Mouse (Mus musculus): ENCODE results near the gene Med13l. TPM values are rescaled to one million over a fixed set of nuclear protein-coding genes. Genes with fewer than 3 reads are reported as not detected.

Med13l gene
- polyA plus RNA-seq, 1 experiment: 2.3 TPM

DNA sequence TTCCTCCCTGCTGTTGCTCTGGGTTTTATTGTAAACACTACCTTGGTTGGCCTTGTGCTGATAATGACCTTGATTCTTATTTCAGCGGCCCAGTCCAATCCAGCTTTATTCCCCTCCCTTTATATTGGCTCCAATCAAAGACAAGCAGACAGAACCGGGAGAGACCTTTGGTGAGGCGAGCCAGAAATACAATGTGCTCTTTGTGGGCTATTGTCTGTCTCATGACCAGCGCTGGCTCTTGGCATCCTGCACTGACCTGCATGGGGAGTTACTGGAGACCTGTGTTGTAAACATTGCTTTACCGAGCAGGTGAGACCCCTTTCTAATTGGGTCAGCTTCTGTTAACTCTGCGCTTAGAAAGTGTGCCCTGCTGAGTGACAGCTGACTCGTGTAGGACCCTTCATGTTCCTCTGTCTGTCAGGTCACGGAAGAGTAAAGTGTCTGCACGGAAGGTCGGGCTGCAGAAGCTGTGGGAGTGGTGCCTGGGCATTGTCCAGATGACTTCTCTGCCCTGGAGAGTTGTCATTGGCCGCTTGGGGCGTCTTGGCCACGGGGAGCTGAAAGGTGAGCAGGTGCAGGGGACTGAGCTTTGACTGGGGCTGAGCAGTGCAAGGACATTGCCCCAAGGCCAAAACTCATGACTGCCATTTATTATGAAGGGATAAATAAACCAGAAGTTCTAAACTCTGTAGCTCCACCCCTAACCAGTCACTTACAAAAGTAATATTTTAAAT, 191.1 kb downstream of the Med13l start:
- Histone ChIP-seq H3K4me1 (ENCODE audit: control insufficient read depth) (no peaks in the 10 kb centered on the region), H3K36me3 (ENCODE audit: control insufficient read depth) (peaks cover 100% of the 10 kb centered on the region), H3K4me3 (replicated peaks) (no peak overlapping the region), H3K9me3 (ENCODE audit: control insufficient read depth, low read length) (no peaks in the 10 kb centered on the region), H3K27me3 (ENCODE audit: control insufficient read depth) (no peaks in the 10 kb centered on the region)
- TF ChIP-seq TAL1 (IDR thresholded peaks at IDR 0.05; ENCODE audit: low read length) (no peak), GATA1 (IDR thresholded peaks at IDR 0.05; ENCODE audit: low read length) (no peak)

DNA sequence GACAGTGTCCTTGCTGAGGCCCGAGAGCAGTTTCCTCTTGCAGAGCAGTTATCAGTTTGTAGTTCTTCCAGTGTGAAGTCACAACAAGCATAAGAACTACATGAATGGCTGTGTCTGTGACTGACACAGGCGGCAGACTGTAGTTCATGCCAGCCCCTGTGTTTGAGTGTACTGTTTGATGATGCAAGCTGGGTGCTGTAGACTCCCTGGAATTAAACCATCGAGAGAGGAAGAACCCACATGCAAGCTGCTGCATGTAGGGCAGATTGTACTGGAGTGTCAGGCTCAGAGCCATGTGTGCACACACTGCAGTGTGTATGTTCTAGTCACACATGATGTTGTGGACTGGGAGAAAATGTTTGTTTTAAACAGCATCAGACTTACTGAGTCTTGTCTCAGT, 192.4 kb downstream of the Med13l start:
- Histone ChIP-seq H3K4me3 (replicated peaks) (no peak overlapping the region), H3K36me3 (ENCODE audit: control insufficient read depth) (peaks cover 100% of the 10 kb centered on the region), H3K9me3 (ENCODE audit: control insufficient read depth, low read length) (no peaks in the 10 kb centered on the region), H3K27me3 (ENCODE audit: control insufficient read depth) (no peaks in the 10 kb centered on the region), H3K4me1 (ENCODE audit: control insufficient read depth) (no peaks in the 10 kb centered on the region)
- TF ChIP-seq TAL1 (IDR thresholded peaks at IDR 0.05; ENCODE audit: low read length) (no peak), GATA1 (IDR thresholded peaks at IDR 0.05; ENCODE audit: low read length) (no peak)

GRCm38 (mm10) chr5:118753471-118754044, 193.1 kb downstream of the Med13l start:
- no peaks in the 10 kb centered on the region for H3K4me1 ChIP-seq (ENCODE audit: control insufficient read depth)
- H3K9me3 ChIP-seq (ENCODE audit: control insufficient read depth, low read length): no peaks in the 10 kb centered on the region
- TF ChIP-seq GATA1 (IDR thresholded peaks at IDR 0.05; ENCODE audit: low read length) (no peak), TAL1 (IDR thresholded peaks at IDR 0.05; ENCODE audit: low read length) (no peak)
- H3K36me3 ChIP-seq (ENCODE audit: control insufficient read depth): peaks cover 100% of the 10 kb centered on the region
- no peak overlapping the region for H3K4me3 ChIP-seq (replicated peaks)
- no peaks in the 10 kb centered on the region for H3K27me3 ChIP-seq (ENCODE audit: control insufficient read depth)

DNA sequence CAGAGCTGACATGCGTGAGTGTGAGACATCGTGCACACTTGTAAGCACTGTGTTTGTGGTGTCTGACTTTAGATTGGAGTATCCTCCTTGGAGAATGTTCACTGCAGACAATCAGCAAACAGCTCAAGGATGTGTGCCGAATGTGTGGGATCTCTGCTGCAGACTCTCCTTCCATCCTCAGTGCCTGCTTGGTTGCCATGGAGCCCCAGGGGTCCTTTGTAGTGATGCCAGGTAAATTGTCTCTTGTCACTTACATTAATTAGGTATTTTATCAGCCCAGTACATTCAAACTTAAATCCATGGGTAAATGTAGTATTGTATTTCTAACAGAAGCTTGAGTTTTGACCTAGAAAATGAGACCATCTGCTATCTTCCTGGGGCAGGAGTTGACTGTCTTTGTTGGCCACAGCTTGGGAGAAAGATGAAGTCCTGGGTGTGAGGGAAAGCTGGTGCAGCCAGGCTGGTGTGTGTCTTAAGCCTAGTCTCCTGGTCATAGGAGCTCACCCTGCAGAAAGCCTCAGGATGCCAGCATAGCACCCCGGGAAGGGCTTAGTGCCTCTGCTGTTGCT, 193.8 kb downstream of the Med13l start:
- no peaks in the 10 kb centered on the region for H3K9me3 ChIP-seq (ENCODE audit: control insufficient read depth, low read length)
- no peak for TF ChIP-seq TAL1 (IDR thresholded peaks at IDR 0.05; ENCODE audit: low read length)
- TF ChIP-seq GATA1 (IDR thresholded peaks at IDR 0.05; ENCODE audit: low read length): no peak
- no peaks in the 10 kb centered on the region for H3K4me1 ChIP-seq (ENCODE audit: control insufficient read depth)
- H3K27me3 ChIP-seq (ENCODE audit: control insufficient read depth): no peaks in the 10 kb centered on the region
- peaks cover 100% of the 10 kb centered on the region for H3K36me3 ChIP-seq (ENCODE audit: control insufficient read depth)
- H3K4me3 ChIP-seq (replicated peaks): no peak overlapping the region

- Histone ChIP-seq H3K36me3 (ENCODE audit: control insufficient read depth) (peaks cover 100% of the 10 kb centered on the region), H3K4me3 (replicated peaks) (no peak overlapping the region), H3K27me3 (ENCODE audit: control insufficient read depth) (no peaks in the 10 kb centered on the region; the same call in 1 of the 2 replicates), H3K4me1 (ENCODE audit: control insufficient read depth) (no peaks in the 10 kb centered on the region), H3K9me3 (ENCODE audit: control insufficient read depth, low read length) (no peaks in the 10 kb centered on the region)
- TF ChIP-seq TAL1 (IDR thresholded peaks at IDR 0.05; ENCODE audit: low read length) (no peak), GATA1 (IDR thresholded peaks at IDR 0.05; ENCODE audit: low read length) (no peak)
Observed at GRCm38 (mm10) chr5:118756078-118756477, 195.6 kb downstream of the Med13l start.

DNA sequence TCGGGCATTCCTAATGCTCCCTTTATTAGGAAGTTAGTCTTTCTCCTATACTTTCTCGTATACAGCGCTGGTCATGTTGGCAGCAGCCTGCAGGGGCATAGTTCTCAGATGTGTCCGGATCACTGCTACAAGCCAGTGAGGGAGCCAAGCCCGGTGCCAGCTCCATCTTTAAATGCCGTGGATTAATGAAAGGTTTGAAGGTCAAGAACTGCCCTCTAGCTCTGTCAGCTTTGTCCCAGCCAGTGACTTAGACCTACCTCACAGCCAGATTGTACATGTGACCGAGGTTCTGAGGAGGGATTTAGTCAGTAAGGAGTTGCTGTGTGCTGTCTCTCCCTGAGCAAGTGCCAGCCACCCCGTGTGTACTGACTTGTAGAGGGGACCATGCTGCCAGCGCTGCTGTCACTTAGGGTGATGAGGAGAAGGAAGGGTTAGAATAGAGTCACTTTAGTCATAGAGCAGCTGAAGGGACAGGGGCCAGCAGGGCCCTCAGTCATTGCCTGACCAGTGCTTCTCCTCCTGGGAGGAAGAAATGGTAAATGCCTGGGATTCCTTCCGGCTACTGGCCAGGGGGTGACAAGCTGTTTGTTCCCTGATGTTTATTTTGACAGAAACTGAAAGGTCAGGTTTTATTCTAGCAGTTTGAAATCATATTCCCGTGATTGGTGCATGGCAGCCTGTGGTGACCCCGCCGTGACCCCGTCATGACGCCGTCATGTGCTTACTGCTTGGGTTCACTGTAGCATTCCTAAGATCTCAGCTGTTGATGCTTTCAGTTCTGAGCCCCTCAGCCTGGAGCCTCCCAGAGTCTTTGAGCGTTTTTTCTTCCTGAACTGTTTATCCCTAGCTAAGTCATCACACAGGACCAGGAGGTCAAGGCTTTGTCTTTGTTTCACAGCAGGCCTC, 197.2 kb downstream of the Med13l start:
- TF ChIP-seq TAL1 (IDR thresholded peaks at IDR 0.05; ENCODE audit: low read length) (no peak), GATA1 (IDR thresholded peaks at IDR 0.05; ENCODE audit: low read length) (no peak)
- H3K4me1 ChIP-seq (ENCODE audit: control insufficient read depth): no peaks in the 10 kb centered on the region
- H3K27me3 ChIP-seq (ENCODE audit: control insufficient read depth): no peaks in the 10 kb centered on the region; the same call in 1 of the 2 replicates
- H3K9me3 ChIP-seq (ENCODE audit: control insufficient read depth, low read length): no peaks in the 10 kb centered on the region
- H3K4me3 ChIP-seq (replicated peaks): no peak overlapping the region
- H3K36me3 ChIP-seq (ENCODE audit: control insufficient read depth): peaks cover 100% of the 10 kb centered on the region

- no peak overlapping the region for H3K4me3 ChIP-seq (replicated peaks)
- H3K36me3 ChIP-seq (ENCODE audit: control insufficient read depth): peaks cover 94% of the 10 kb centered on the region
- H3K9me3 ChIP-seq (ENCODE audit: control insufficient read depth, low read length): no peaks in the 10 kb centered on the region
- TF ChIP-seq TAL1 (IDR thresholded peaks at IDR 0.05; ENCODE audit: low read length): no peak
- no peak for TF ChIP-seq GATA1 (IDR thresholded peaks at IDR 0.05; ENCODE audit: low read length)
- H3K4me1 ChIP-seq (ENCODE audit: control insufficient read depth): no peaks in the 10 kb centered on the region
- no peaks in the 10 kb centered on the region; the same call in 1 of the 2 replicates for H3K27me3 ChIP-seq (ENCODE audit: control insufficient read depth)
Observed at GRCm38 (mm10) chr5:118760986-118761385, 200.5 kb downstream of the Med13l start.

GRCm38 (mm10) chr5:118762499-118763185, 202.2 kb downstream of the Med13l start:
- no peaks in the 10 kb centered on the region; the same call in 1 of the 2 replicates for H3K27me3 ChIP-seq (ENCODE audit: control insufficient read depth)
- no peak overlapping the region for H3K4me3 ChIP-seq (replicated peaks)
- TF ChIP-seq TAL1 (IDR thresholded peaks at IDR 0.05; ENCODE audit: low read length) (no peak), GATA1 (IDR thresholded peaks at IDR 0.05; ENCODE audit: low read length) (no peak)
- no peaks in the 10 kb centered on the region for H3K9me3 ChIP-seq (ENCODE audit: control insufficient read depth, low read length)
- H3K36me3 ChIP-seq (ENCODE audit: control insufficient read depth): peaks cover 84% of the 10 kb centered on the region
- H3K4me1 ChIP-seq (ENCODE audit: control insufficient read depth): no peaks in the 10 kb centered on the region

Measured in erythroblast, embryonic 14.5 days (primary cell).